Mouse (Mus musculus) E14TG2a.4 (cell line): ENCODE measurements around the gene St5.

Experiments
- CTCF ChIP-seq: conservative IDR thresholded peaks from 2 replicates; pipeline ENCODE4 v1.5.1; 2014; ENCODE audit warnings: low read length
- NANOG ChIP-seq: IDR thresholded peaks from 2 replicates; pipeline ENCODE4 v1.6.1; 2014; ENCODE audit warnings: borderline replicate concordance, low read length, mixed read lengths

DNA sequence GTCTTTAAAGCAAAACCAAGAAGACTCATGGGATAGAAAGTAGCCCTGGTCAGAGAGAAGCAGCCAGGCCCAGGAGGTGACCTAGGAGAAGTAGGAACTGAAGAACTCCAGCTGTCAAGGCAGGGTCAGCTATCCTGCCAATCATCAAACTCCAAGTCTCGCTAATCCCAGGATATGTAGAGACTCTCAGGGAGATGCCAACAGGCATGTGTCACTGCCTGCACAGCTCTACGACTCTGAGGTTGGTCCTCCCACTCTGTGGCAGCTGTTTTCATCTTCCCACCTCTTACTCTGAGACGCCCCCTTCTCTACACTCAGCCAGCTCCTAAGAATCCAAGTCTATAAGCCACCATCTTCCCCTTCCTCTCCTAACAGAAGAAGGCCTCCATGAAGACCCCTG, 170.7 kb downstream of the St5 start:
- no peak for TF ChIP-seq CTCF
- no peak for TF ChIP-seq NANOG
